Mouse (Mus musculus): Measurements from ENCODE around the gene Olfr1496.

DNA sequence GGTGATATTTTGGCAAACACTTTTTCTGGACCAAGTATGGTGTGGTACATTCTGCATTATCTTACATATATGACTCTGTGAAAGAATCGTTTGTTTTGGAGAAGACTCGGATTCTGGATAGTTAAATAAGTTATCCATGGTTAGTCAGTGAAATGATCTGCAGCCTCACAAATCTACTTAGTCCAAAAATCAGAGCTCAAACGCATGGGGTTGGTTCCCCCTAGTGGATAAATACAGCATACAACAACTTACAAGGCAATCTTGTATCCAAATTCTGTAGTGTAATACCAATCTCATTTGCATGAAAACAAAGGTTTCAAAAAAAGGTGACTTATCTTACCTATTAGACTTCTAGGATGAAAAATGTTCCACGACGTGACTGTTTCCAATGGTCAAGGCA lies 41.1 kb downstream of the Olfr1496 start:
- no peak for TF ChIP-seq TAL1 (conservative IDR thresholded peaks at IDR 0.05; ENCODE audit: low read depth, low read length)
- no peak for TF ChIP-seq GATA1 (IDR thresholded peaks at IDR 0.05; ENCODE audit: borderline replicate concordance, low read length)
- TF ChIP-seq CTCF (IDR thresholded peaks at IDR 0.05; ENCODE audit: low read depth, low read length): no peak
